Mouse (Mus musculus): Measurements from ENCODE around the gene Gm37240. TPM values are rescaled to one million over a fixed set of nuclear protein-coding genes. Genes with fewer than 3 reads are reported as not detected.

Gene Gm37240
- polyA plus RNA-seq, 1 experiment from 2014 or later = 1.1 TPM

- Histone ChIP-seq H3K4me3 (ENCODE audit: low read depth, low read length) (no peak overlapping the region), H3K4me2 (ENCODE audit: low read length) (no peak overlapping the region), H3K36me3 (ENCODE audit: control insufficient read depth, insufficient read depth, low read length) (no peaks in the 10 kb centered on the region), H3K27me3 (replicated peaks; ENCODE audit: control insufficient read depth, insufficient read depth, low read length) (no peaks in the 10 kb centered on the region), H3K9me3 (replicated peaks; ENCODE audit: control insufficient read depth, low read length) (no peaks in the 10 kb centered on the region), H3K27ac (ENCODE audit: low read depth, low read length) (no peak overlapping the region), H3K9ac (ENCODE audit: low read length) (no peak overlapping the region), H3K4me1 (ENCODE audit: control insufficient read depth, insufficient read depth, low read length) (no peaks in the 10 kb centered on the region)
- no peak for ATAC-seq
- WGBS = 88% methylated on average over 11 of the region's 11 CpGs
- DNase-seq (ENCODE audit: low spot score) = no peak
Observed at GRCm38 (mm10) chr3:84497718-84498117, 1389.6 kb downstream of the Gm37240 start.

GRCm38 (mm10) chr3:84492657-84493056 is 1394.7 kb downstream of the Gm37240 start:
- Histone ChIP-seq H3K27me3 (replicated peaks; ENCODE audit: control insufficient read depth, insufficient read depth, low read length) (no peaks in the 10 kb centered on the region), H3K27ac (ENCODE audit: low read depth, low read length) (no peak overlapping the region), H3K4me1 (ENCODE audit: control insufficient read depth, insufficient read depth, low read length) (no peaks in the 10 kb centered on the region), H3K4me2 (ENCODE audit: low read length) (no peak overlapping the region), H3K9me3 (replicated peaks; ENCODE audit: control insufficient read depth, low read length) (no peaks in the 10 kb centered on the region), H3K36me3 (ENCODE audit: control insufficient read depth, insufficient read depth, low read length) (no peaks in the 10 kb centered on the region), H3K4me3 (ENCODE audit: low read depth, low read length) (no peak overlapping the region), H3K9ac (ENCODE audit: low read length) (no peak overlapping the region)
- DNase-seq (ENCODE audit: low spot score) (no peak), ATAC-seq (no peak)
- 97% methylated on average over 8 of the region's 8 CpGs for WGBS

- Histone ChIP-seq H3K36me3 (ENCODE audit: control insufficient read depth, insufficient read depth, low read length) (no peaks in the 10 kb centered on the region), H3K4me2 (ENCODE audit: low read length) (no peak overlapping the region), H3K9ac (ENCODE audit: low read length) (no peak overlapping the region), H3K9me3 (replicated peaks; ENCODE audit: control insufficient read depth, low read length) (no peaks in the 10 kb centered on the region), H3K27ac (ENCODE audit: low read depth, low read length) (no peak overlapping the region), H3K4me1 (ENCODE audit: control insufficient read depth, insufficient read depth, low read length) (no peaks in the 10 kb centered on the region), H3K27me3 (replicated peaks; ENCODE audit: control insufficient read depth, insufficient read depth, low read length) (no peaks in the 10 kb centered on the region), H3K4me3 (ENCODE audit: low read depth, low read length) (no peak overlapping the region)
- WGBS = 80% methylated on average over 4 of the region's 4 CpGs
- ATAC-seq = no peak
- no peak for DNase-seq (ENCODE audit: low spot score)
Observed at GRCm38 (mm10) chr3:84492148-84492547, 1395.2 kb downstream of the Gm37240 start.

- no peaks in the 10 kb centered on the region for H3K9me3 ChIP-seq (replicated peaks; ENCODE audit: control insufficient read depth, low read length)
- DNase-seq (ENCODE audit: low spot score) = no peak
- WGBS = 26% methylated on average over 6 of the region's 6 CpGs
- no peak overlapping the region for H3K27ac ChIP-seq (ENCODE audit: low read depth, low read length)
- no peaks in the 10 kb centered on the region for H3K36me3 ChIP-seq (ENCODE audit: control insufficient read depth, insufficient read depth, low read length)
- H3K4me3 ChIP-seq (ENCODE audit: low read depth, low read length) = no peak overlapping the region
- H3K4me1 ChIP-seq (ENCODE audit: control insufficient read depth, insufficient read depth, low read length) = no peaks in the 10 kb centered on the region
- no peak for ATAC-seq
- H3K4me2 ChIP-seq (ENCODE audit: low read length) = no peak overlapping the region
- no peaks in the 10 kb centered on the region for H3K27me3 ChIP-seq (replicated peaks; ENCODE audit: control insufficient read depth, insufficient read depth, low read length)
- H3K9ac ChIP-seq (ENCODE audit: low read length) = no peak overlapping the region
Observed at GRCm38 (mm10) chr3:84488716-84489115, 1398.6 kb downstream of the Gm37240 start.

GRCm38 (mm10) chr3:84484891-84485290 is 1402.4 kb downstream of the Gm37240 start:
- Histone ChIP-seq H3K36me3 (ENCODE audit: control insufficient read depth, insufficient read depth, low read length) (no peaks in the 10 kb centered on the region), H3K9me3 (replicated peaks; ENCODE audit: control insufficient read depth, low read length) (no peaks in the 10 kb centered on the region), H3K27me3 (replicated peaks; ENCODE audit: control insufficient read depth, insufficient read depth, low read length) (0 out of 2 replicates have a peak, but pooled peaks cover 9% of the 10 kb centered on the region), H3K4me2 (ENCODE audit: low read length) (no peak overlapping the region), H3K4me1 (ENCODE audit: control insufficient read depth, insufficient read depth, low read length) (no peaks in the 10 kb centered on the region; the same call in 1 of the 2 replicates), H3K4me3 (ENCODE audit: low read depth, low read length) (no peak overlapping the region), H3K9ac (ENCODE audit: low read length) (no peak overlapping the region), H3K27ac (ENCODE audit: low read depth, low read length) (no peak overlapping the region)
- ATAC-seq (no peak), DNase-seq (ENCODE audit: low spot score) (no peak)
- 83% methylated on average over 3 of the region's 3 CpGs for WGBS

GRCm38 (mm10) chr3:84484333-84484732 is 1403.0 kb downstream of the Gm37240 start:
- ATAC-seq (no peak), DNase-seq (ENCODE audit: low spot score) (no peak)
- no peak overlapping the region for H3K4me3 ChIP-seq (ENCODE audit: low read depth, low read length)
- no peak overlapping the region for H3K27ac ChIP-seq (ENCODE audit: low read depth, low read length)
- 0 out of 2 replicates have a peak, but pooled peaks cover 13% of the 10 kb centered on the region for H3K27me3 ChIP-seq (replicated peaks; ENCODE audit: control insufficient read depth, insufficient read depth, low read length)
- H3K4me1 ChIP-seq (ENCODE audit: control insufficient read depth, insufficient read depth, low read length) = peaks cover 4% of the 10 kb centered on the region; the same call in 1 of the 2 replicates
- 95% methylated on average over 4 of the region's 4 CpGs for WGBS
- H3K9ac ChIP-seq (ENCODE audit: low read length) = no peak overlapping the region
- H3K9me3 ChIP-seq (replicated peaks; ENCODE audit: control insufficient read depth, low read length) = no peaks in the 10 kb centered on the region
- no peak overlapping the region for H3K4me2 ChIP-seq (ENCODE audit: low read length)
- no peaks in the 10 kb centered on the region for H3K36me3 ChIP-seq (ENCODE audit: control insufficient read depth, insufficient read depth, low read length)

GRCm38 (mm10) chr3:84482121-84482520 is 1405.2 kb downstream of the Gm37240 start:
- H3K9me3 ChIP-seq (replicated peaks; ENCODE audit: control insufficient read depth, low read length) = no peaks in the 10 kb centered on the region
- H3K4me2 ChIP-seq (ENCODE audit: low read length) = no peak overlapping the region
- ATAC-seq (no peak), DNase-seq (ENCODE audit: low spot score) (no peak)
- no peak overlapping the region for H3K4me3 ChIP-seq (ENCODE audit: low read depth, low read length)
- 71% methylated on average over 6 of the region's 6 CpGs for WGBS
- no peaks in the 10 kb centered on the region for H3K36me3 ChIP-seq (ENCODE audit: control insufficient read depth, insufficient read depth, low read length)
- H3K9ac ChIP-seq (ENCODE audit: low read length) = no peak overlapping the region
- no peak overlapping the region for H3K27ac ChIP-seq (ENCODE audit: low read depth, low read length)
- peaks cover 8% of the 10 kb centered on the region; the same call in 1 of the 2 replicates for H3K4me1 ChIP-seq (ENCODE audit: control insufficient read depth, insufficient read depth, low read length)
- peaks cover 34% of the 10 kb centered on the region for H3K27me3 ChIP-seq (replicated peaks; ENCODE audit: control insufficient read depth, insufficient read depth, low read length)

- Histone ChIP-seq H3K4me3 (ENCODE audit: low read depth, low read length) (peak overlapping the region; percentile 59), H3K4me2 (ENCODE audit: low read length) (peak overlapping the region; percentile 100), H3K27ac (ENCODE audit: low read depth, low read length) (no peak overlapping the region), H3K4me1 (ENCODE audit: control insufficient read depth, insufficient read depth, low read length) (peaks cover 8% of the 10 kb centered on the region; the same call in 1 of the 2 replicates), H3K9ac (ENCODE audit: low read length) (no peak overlapping the region), H3K9me3 (replicated peaks; ENCODE audit: control insufficient read depth, low read length) (no peaks in the 10 kb centered on the region), H3K27me3 (replicated peaks; ENCODE audit: control insufficient read depth, insufficient read depth, low read length) (peaks cover 38% of the 10 kb centered on the region), H3K36me3 (ENCODE audit: control insufficient read depth, insufficient read depth, low read length) (no peaks in the 10 kb centered on the region)
- DNase-seq (ENCODE audit: low spot score) = peak; percentile 55
- WGBS = 2% methylated on average over 11 of the region's 11 CpGs
- no peak for ATAC-seq
Observed at GRCm38 (mm10) chr3:84481104-84481503, 1406.2 kb downstream of the Gm37240 start.

GRCm38 (mm10) chr3:84480006-84480897 is 1407.1 kb downstream of the Gm37240 start, which contains the start of gene Fhdc1:
Gene Fhdc1 (minus strand): TSS chr3:84480429.
- Histone ChIP-seq H3K4me1 (ENCODE audit: control insufficient read depth, insufficient read depth, low read length) (peaks cover 8% of the 10 kb centered on the region; the same call in 1 of the 2 replicates), H3K27me3 (replicated peaks; ENCODE audit: control insufficient read depth, insufficient read depth, low read length) (peaks cover 38% of the 10 kb centered on the region), H3K36me3 (ENCODE audit: control insufficient read depth, insufficient read depth, low read length) (no peaks in the 10 kb centered on the region), H3K4me2 (ENCODE audit: low read length) (peak within 1 kb of the TSS; percentile 100), H3K4me3 (ENCODE audit: low read depth, low read length) (peak within 1 kb of the TSS; percentile 59), H3K9ac (ENCODE audit: low read length) (peak within 1 kb of the TSS; percentile 68), H3K9me3 (replicated peaks; ENCODE audit: control insufficient read depth, low read length) (no peaks in the 10 kb centered on the region), H3K27ac (ENCODE audit: low read depth, low read length) (no peak within 1 kb of the TSS)
- ATAC-seq = peak; percentile 68
- DNase-seq (ENCODE audit: low spot score) = peak; percentile 39
- WGBS = under 1% methylated on average over 74 of the region's 82 CpGs
